Mouse (Mus musculus) heart, postnatal 36 days (tissue): ENCODE results near the gene Daam2. TPM values are rescaled to one million over a fixed set of nuclear protein-coding genes. Genes with fewer than 3 reads are reported as not detected.
"Not testable (repeated sequence)": the region's sequence is repeated elsewhere in the genome, so short reads cannot be mapped to it uniquely, and the experiment has no call there.

Experiments
- DNase-seq, 2 experiments: peaks; one replicate each; pipeline ENCODE4 v3.0.0; 2021 to 2022
- intact Hi-C: fragments of 180-260 bp; cut with DNase I; formaldehyde crosslinking; loops from one replicate; pipeline ENCODE4 v1.15.1; 2025
- total RNA-seq, 2 experiments: library from RNA; stranded (reverse); gene quantifications; 2 replicates each; pipeline ENCODE4 v1.2.3; 2021

The Daam2 gene
- total RNA-seq, 2 experiments from 2014 or later: 7.6 to 7.8 TPM

DNA sequence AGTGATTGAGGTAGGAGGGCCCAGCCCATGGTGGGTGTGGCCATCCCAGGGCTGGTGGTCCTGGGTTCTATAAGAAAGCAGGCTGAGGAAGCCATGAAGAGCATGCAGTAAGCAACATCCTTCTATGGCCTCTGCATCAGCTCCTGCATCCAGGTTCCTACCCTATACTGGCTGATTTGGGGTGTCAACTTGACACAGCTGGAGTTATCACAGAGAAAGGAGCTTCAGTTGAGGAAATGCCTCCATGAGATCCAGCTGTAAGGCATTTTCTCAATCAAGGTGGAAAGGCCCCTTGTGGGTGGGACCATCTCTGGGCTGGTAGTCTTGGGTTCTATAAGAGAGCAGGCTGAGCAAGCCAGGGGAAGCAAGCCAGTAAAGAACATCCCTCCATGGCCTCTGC is 126.8 kb downstream of the Daam2 start:
- intact Hi-C loops, DNase-seq: not testable (repeated sequence)

DNA sequence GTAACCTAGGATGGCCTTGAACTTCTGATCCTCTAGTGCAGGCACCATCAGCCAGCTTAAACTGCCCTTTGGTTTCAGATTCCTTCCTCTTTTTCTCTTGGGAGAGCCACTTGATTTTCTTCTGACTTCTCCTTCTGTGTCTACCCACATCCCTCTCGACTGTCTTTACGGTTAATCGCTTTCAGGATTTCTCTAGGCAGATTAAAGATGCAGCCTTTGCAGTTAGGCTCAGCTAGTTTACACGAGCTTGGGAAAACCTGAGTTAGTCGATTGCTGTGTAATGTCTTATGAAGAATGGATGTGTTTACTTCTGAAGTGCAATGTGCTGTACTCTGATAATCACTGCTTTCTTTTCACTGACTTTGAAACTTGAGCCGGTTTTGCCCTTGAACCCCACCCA is 127.5 kb downstream of the Daam2 start:
- DNase-seq: no peak
- intact Hi-C loops: no loop called here

DNA sequence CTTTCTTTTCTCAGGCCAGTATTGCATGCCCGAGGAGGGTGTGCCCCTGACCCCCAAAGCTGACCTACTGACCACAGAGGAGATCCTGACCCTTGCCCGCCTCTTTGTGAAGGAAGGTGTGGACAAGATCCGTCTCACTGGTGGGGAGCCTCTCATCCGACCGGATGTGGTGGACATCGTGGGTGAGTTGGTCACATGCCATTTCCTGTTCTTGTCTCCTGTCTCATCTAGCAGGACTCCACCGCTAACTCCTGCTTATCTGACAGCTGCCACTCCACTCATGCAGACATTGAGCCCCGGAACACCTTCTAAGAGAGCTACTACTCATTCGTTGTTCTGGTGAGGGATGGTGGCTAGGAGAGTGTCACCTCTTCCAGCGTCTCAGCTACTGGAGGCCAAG is 129.1 kb downstream of the Daam2 start:
- intact Hi-C loops: no loop called here
- no peak for DNase-seq

DNA sequence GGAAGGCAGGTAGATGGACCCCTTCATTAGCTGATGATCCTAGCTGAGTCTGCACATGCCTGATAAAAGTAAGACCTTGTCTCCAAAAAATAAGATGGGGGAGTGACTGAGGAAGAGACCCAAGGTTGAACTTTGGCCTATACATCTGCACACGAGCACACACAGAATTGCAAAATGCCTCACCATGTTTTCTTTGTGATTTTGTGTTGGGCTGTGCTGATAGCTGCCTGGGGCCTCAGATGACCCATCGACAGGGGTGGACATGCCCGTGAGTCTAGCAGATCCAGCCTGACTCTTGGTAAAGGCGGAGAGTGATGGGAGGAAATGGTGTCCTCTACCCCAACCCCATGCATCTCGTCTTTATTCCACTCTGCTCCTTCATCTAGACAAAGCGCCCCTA is 129.9 kb downstream of the Daam2 start:
- DNase-seq: no peak
- intact Hi-C loops: no loop called here

DNA sequence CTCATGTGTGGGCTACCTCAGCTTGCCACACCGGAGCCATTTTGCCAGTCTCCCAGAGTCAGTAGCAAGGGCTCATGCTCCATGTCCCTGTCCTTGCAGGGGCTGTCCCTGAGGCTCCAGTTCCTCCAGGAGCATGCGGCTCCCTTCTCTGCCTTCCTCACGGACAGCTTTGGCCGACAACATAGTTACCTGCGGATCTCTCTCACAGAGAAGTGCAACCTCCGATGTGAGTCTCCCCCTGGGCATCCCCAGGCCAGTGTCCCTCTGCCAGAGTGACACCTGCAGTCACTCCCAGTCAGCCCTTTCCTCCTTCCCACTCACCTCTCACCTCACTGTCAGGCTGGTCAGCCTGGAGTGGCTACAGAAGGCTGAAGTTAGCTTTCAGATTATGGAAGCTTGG is 131.1 kb downstream of the Daam2 start:
- DNase-seq: no peak
- intact Hi-C loops: no loop called here

DNA sequence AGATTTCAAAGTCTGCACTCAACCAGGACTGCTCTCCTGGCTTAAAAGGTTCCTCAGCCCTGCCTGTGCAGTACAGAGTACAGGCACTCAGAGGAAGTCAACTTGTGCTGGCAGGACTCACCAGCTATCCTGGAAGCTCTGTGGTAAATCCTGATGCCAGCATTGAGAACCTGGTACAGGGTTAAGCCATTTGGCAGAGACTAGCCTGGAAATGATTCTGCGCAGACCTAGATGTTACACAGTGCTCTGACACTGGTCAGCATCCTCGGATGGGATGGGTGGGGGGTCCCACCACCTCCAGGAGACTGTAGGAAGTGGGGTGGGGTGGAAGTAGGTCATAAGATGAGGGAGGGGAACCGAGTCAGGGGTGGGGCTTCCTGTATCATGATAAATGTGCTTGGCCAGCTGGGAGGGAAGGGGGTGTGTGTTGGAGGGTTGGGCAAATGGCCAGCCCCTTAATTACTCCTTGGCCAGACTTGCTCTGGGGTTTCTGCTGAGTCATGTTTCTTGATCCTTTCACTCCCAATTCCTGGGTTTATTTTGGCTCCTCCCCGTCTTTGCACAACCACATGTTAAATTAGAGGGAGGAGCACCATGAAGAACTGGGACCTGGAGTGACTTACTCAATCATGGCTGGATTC is 132.0 kb downstream of the Daam2 start:
- DNase-seq: peak; percentile 65 to 72
- intact Hi-C loops: no loop called here

DNA sequence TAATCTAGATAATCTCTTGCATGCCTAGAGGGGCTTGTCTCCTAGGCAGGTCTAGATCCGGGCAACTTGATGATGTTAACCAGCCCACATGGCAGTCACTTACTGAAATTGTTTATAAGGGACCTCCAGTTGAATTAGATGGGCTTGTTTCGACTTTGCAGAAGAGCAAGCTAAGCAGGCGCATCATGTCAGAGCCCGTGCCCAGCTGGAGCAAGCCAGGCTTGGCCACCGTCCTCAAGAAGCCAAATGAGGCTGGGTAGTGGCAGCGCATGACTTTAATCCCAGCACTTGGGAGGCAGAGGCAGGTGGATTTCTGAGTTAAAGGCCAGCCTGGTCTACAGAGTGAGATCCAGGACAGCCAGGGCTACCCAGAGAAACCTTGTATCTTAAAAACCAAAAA is 133.0 kb downstream of the Daam2 start:
- intact Hi-C loops: no loop called here
- DNase-seq: no peak

DNA sequence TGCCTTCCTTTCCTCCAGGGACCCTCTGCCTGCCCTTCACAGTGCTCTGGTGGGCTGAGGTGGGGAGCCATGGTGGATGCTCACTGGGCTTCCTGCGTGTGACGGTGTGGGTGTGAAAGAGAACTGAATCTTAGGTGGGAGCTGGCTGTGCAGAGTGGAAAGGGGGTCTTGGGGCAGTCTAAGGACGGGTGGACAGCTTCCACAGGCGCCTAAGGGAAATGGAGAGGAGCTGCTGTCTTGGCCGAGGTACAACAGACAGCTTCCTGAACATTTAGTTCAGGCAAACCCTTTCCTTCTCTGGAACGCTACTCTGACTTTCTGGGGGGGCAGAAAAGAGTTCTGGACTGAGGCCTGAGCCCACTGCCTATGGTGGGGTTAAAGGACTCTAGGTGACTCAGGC is 134.0 kb downstream of the Daam2 start:
- intact Hi-C loops: no loop called here
- DNase-seq: peak; percentile 21 to 43

DNA sequence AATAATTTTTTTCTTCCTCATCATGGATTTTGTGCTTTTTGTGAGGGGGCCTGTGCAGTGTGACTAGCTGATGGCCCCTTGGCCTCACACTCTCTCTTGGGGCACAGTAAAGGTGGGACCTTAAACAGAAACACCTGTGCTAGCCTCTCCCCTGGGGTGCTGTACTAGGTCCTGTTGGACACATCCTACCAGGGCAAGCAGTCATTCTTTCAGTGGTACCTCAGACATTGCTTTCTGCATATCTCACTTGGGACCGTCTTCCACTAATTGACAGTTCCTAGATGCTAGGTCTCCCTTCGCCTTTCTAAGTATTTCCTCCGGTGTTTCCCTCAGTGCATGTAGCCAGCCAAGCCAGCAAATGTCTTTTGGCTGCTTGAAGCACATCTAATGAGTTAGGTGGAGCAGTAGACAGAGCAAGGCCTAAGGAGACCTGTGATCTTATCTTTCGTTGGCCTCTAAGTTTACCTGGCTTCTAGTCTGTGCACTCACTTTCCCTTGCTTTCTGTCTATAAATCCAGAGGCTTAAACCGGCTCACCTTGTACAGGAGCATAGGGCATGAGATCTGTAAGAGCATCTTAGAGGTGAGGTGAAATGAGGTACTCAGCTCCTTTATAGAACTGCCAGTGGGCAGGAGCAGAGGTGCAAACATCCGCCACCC is 134.5 kb downstream of the Daam2 start:
- intact Hi-C loops: no loop called here
- peak in 1 of 2 experiments; percentile 34 for DNase-seq

DNA sequence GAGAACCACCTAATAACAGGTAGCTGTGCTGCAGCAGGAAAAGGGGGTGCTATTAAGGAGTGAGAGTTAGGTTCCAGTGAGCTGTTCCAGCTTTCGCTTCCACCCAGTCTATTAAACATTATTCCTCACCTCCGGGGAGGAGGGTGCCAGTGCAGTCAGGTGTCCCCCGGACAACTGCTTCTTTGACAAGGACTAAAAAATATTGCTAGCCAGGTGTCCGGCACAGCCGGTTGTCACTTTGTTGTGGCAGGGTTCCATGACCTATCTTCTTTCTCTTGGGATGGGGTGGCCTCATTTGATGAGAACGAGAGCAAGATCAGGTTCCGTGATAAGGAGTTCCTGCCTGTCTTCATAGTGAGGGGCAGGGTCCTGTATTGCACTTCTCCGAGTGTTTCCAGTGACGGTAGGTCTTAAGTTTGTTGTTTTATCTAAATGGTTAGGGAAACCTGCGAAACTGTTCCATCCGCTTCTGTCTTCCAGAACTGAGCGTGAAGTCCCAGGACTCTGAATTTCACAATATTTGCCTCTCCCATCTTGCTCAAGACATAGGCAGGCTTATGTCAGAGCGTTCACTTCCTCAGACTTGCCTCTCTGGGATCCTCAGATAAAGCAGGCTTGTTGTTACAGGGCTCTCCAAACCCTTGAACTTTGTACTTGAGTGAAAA is 135.3 kb downstream of the Daam2 start:
- DNase-seq: peak; percentile 36 to 47
- intact Hi-C loops: no loop called here

DNA sequence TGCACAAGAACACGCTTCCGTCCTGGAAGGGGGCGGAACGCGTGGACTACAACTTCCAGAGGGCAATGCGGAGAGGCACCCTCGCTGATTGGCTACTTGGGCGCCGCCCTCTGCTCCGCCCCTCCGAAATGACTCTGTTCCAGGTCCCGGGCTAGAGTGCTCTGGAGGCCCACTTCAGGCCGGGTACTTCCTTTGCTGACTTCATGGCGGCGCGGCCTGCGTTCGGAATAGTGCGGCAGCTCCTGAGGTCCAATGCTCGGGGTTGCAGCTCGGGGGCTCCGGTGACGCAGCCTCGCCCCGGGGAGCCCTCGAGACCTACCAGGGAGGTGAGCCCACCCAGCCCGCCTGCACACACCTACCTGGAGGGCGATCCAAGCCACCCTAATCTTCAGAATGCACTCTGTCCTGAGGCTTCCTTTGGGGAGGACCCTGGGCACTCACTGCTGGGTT is 135.9 kb downstream of the Daam2 start, which contains the start of gene Mocs1:
Gene Mocs1, plus strand, starts transcription at position 124 of the 450 bp plus-strand sequence.
- intact Hi-C loops: no loop called here
- peak; percentile 94 to 95 for DNase-seq

DNA sequence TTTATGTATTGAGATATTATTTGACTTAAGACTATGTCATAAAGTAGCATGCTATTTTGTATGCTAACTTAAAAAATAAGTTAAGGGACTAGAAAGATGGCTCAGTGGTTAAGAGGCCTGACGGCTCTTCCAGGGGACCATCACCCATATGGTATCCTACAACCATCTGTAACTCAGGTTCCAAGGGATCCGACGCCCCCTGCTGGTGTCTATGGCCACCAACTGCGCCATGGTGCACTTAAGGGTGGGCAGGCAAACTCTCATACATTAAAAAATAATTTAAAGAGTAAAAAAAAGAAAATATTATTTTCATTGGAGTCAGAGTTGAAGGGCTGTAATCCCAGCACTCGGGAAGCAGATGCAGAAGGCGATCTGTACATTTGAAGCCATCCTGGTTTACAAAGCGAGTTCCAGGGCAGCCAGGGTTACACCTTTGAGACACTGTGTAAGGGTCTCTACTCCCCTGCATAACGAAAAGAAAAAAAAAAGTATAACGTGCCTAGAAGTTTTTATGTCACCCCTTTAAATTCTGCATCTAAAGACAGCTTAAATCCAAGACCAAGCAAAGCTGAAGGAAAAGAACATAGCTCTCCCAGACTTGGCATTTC is 136.4 kb downstream of the Daam2 start:
- intact Hi-C loops: no loop called here
- DNase-seq: no peak

DNA sequence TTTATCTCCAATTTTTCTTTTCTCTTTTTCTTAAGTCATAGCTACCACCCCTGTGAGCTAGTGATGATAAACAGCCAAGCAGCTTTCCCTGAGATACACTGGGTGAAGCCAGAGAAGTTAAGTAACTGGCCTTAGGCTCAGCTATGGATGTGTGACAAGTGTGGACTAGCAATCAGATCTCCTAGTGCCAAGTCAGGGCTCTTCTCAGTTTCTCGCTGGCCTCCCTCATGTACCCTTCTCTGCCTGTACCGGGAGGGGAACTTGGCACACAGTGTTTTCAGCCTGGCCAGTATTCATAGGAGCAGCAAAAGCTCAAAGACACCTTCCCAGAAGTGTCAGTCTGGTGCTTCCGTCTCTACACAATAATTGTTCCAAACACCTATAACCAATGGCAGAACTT is 140.3 kb downstream of the Daam2 start:
- intact Hi-C loops: no loop called here
- no peak for DNase-seq

DNA sequence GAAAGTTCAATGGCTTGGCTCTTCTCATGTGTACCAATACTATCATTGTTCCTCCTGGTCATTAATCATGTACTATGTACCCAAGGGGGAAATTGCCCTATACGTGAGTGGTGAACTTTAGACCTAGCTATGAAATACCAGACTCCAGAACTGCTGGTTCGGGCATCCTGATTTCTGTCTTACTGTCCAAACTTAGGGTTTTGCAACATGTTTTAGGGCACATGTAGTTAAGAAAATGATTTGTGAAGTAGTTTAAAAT is 141.1 kb downstream of the Daam2 start:
- DNase-seq: no peak
- intact Hi-C loops: no loop called here

DNA sequence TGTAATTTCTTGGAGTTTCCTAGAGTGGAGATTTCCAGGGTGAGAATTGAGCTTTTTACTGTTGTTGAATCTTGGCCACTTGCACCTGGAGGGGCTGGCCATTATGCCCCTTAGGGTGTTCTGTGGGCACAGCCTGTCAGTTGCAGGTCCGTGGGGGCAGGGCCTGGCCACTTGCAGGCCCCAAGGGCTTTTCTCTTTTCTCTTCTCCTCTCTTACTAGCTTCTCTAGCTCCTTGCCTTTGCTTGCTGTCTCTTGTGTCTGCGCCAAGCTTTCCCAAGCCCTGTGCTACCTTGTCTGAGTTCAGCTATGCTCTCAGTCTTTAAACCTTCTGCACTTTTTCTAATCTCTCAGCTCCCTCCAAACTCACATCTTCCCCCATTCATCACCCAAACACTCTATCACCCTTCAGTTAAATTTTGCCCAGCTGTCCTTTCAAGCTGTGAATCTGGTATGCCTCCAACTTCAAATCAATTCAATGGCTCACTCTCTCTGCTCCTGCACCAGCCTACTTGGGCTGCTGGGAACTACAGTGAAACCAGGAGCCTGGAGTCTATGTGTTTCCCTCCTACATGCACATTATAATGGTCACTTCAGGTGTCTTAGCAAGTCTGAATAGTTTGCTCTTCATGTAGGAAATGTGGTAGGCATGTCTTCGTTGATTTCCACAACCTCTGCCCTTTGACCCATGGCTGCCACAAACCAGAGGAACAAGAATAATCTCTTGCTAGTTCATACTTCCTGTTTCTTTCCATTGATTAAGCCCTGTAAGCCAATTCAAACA is 141.7 kb downstream of the Daam2 start:
- intact Hi-C loops: no loop called here
- DNase-seq: no peak

DNA sequence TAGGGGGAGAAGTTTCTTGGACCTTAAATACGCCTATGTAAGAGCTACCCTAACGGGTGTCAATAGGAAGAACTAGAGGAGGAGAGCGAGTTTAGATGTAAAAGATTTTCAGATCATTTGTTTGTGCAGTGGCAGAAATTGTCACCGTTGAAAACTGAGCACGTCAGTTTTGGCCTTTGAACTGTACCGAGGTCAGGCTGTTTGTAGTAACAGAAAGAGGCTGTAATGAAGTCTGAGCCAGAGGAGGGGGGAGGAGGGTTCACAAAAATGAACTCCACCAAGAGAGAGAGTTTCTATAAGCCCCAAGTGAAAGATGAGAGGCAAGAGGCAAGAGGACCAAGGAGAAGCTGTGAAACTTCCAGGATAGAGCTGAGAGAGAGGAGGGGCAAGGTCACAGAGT is 144.3 kb downstream of the Daam2 start:
- DNase-seq: no peak
- intact Hi-C loops: no loop called here

DNA sequence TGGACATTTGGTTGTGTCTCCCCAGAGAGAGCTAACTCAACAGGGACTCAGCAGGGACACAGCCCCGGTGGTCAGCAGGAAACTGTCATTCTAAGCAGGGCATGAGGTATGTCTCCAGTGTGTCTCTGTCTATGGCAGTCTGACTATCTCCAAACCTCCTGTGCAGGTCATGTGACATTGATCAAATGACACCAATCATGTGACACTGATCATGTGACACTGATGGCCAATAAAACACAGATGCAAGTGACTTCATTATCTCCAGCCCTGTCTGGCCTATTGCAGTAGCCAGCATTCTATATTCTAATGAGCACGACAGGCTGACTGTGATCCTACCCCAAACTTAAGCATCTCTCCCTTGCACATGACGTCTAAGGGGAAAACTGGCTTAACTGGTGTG is 147.9 kb downstream of the Daam2 start:
- intact Hi-C loops: no loop called here
- no peak for DNase-seq

DNA sequence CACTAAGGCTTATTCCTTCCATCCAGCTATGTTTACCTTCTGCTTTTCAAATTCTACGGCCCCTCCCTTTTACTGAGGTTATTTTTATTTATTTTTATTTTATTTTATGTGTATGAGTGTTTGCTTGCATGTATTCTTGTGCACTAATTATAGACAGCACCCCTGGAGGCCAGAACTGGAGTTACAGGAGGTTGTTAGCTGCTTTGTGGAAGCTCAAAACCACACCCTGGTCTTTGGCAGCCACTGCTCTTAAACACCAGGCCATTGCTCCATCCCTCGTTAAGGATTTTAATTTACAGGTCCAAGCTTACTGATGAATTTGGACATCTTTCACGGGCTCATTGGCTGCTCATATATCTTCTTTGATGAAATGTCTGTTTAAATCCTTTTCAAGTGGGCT is 150.6 kb downstream of the Daam2 start:
- no peak for DNase-seq
- intact Hi-C loops: no loop called here

DNA sequence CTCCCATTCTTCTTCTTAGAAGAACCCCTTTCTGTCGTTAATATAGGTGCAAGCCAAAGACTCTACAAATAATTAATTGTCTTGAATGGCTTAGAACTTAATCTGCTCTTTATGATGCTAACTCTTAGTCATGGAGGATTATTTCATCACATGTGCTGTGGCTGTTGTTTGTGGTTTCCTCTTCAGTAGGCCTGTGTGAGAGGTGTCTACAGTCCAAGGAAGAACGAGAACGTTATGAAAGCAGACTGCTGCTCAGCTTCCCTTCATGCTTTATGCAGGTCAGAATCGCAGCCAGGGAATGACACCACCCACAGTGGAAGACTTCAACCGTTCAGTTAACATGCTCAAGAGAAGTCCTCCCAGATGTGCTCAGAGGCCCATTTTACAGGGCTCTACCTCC is 151.2 kb downstream of the Daam2 start:
- intact Hi-C loops: no loop called here

More for the DNA sequence above, 151.2 kb downstream of the Daam2 start:
- DNase-seq: no peak
